Mouse (Mus musculus): ENCODE data around the gene 9130409I23Rik.
"Not testable (repeated sequence)": the region's sequence is repeated elsewhere in the genome, so short reads cannot be mapped to it uniquely, and the experiment has no call there.

Gene 9130409I23Rik

GRCm38 (mm10) chr1:181035015-181035778, 15.8 kb upstream of the 9130409I23Rik start:
- DNase-seq (ENCODE audit: low spot score in 2 of 2), result not testable (repeated sequence)

GRCm38 (mm10) chr1:181037623-181038022, 13.4 kb upstream of the 9130409I23Rik start:
- DNase-seq (ENCODE audit: low spot score in 2 of 2), result no peak

- no peak for DNase-seq (ENCODE audit: low spot score in 2 of 2)
These were observed 11.4 kb upstream of the 9130409I23Rik start for GRCm38 (mm10) chr1:181039652-181040051.

- DNase-seq (ENCODE audit: low spot score in 2 of 2), result no peak
These were observed 3.5 kb upstream of the 9130409I23Rik start for GRCm38 (mm10) chr1:181047520-181047919.

GRCm38 (mm10) chr1:181049328-181049842, 1.7 kb upstream of the 9130409I23Rik start:
- DNase-seq (ENCODE audit: low spot score in 2 of 2), result no peak

- no peak for DNase-seq (ENCODE audit: low spot score in 2 of 2)
These were observed 1.9 kb downstream of the 9130409I23Rik start for GRCm38 (mm10) chr1:181052898-181053297.

GRCm38 (mm10) chr1:181061784-181062485, 10.9 kb downstream of the 9130409I23Rik start:
- no peak for DNase-seq (ENCODE audit: low spot score in 2 of 2)

- DNase-seq (ENCODE audit: low spot score in 2 of 2), result no peak
These were observed 13.0 kb downstream of the 9130409I23Rik start for GRCm38 (mm10) chr1:181063991-181064390.

GRCm38 (mm10) chr1:181064648-181065047, 13.6 kb downstream of the 9130409I23Rik start:
- DNase-seq (ENCODE audit: low spot score in 2 of 2), result no peak

- no peak for DNase-seq (ENCODE audit: low spot score in 2 of 2)
These were observed 17.3 kb downstream of the 9130409I23Rik start for GRCm38 (mm10) chr1:181068344-181068743.

GRCm38 (mm10) chr1:181069671-181070070, 18.6 kb downstream of the 9130409I23Rik start:
- DNase-seq (ENCODE audit: low spot score in 2 of 2), result peak; percentile 7 to 48

GRCm38 (mm10) chr1:181073075-181073474, 22.0 kb downstream of the 9130409I23Rik start:
- no peak for DNase-seq (ENCODE audit: low spot score in 2 of 2)

- DNase-seq (ENCODE audit: low spot score in 2 of 2), result no peak
These were observed 33.0 kb downstream of the 9130409I23Rik start for GRCm38 (mm10) chr1:181084021-181084420.

GRCm38 (mm10) chr1:181090048-181090447, 39.0 kb downstream of the 9130409I23Rik start:
- no peak for DNase-seq (ENCODE audit: low spot score in 2 of 2)

Data from right cerebral cortex, postnatal 36 days (tissue).